Mouse (Mus musculus) cerebellum, postnatal 14 days (tissue): ENCODE data around the gene Ptk7.
A peak's percentile ranks its signal among the peaks of the same experiment; 100 is the strongest.

Experiments
- DNase-seq, 2 experiments: peaks; one replicate each; pipeline ENCODE4 v3.0.0; 2021; ENCODE audit warnings: mixed read lengths in 2 of 2

Ptk7 gene

GRCm38 (mm10) chr17:46554977-46555672, 74.2 kb downstream of the Ptk7 start:
- DNase-seq = peak; percentile 63 to 66

GRCm38 (mm10) chr17:46554646-46554976, 74.7 kb downstream of the Ptk7 start:
- DNase-seq = peak in 1 of 2 experiments; percentile 61

GRCm38 (mm10) chr17:46553926-46554325, 75.4 kb downstream of the Ptk7 start:
- no peak for DNase-seq

- no peak for DNase-seq
Observed at GRCm38 (mm10) chr17:46553469-46553868, 75.8 kb downstream of the Ptk7 start.

GRCm38 (mm10) chr17:46552841-46553423, 76.4 kb downstream of the Ptk7 start:
- peak; percentile 88 for DNase-seq

GRCm38 (mm10) chr17:46552151-46552550, 77.2 kb downstream of the Ptk7 start:
- DNase-seq = no peak

- DNase-seq = no peak
Observed at GRCm38 (mm10) chr17:46551369-46551768, 77.9 kb downstream of the Ptk7 start.

- DNase-seq = no peak
Observed at GRCm38 (mm10) chr17:46550904-46551303, 78.4 kb downstream of the Ptk7 start.

- no peak for DNase-seq
Observed at GRCm38 (mm10) chr17:46549642-46550041, 79.7 kb downstream of the Ptk7 start.

GRCm38 (mm10) chr17:46549193-46549592, 80.1 kb downstream of the Ptk7 start:
- DNase-seq = peak; percentile 65 to 84

- DNase-seq = peak in 1 of 2 experiments; percentile 27
Observed at GRCm38 (mm10) chr17:46548741-46549140, 80.6 kb downstream of the Ptk7 start.

GRCm38 (mm10) chr17:46547923-46548322, 81.4 kb downstream of the Ptk7 start:
- DNase-seq = peak in 1 of 2 experiments; percentile 54

GRCm38 (mm10) chr17:46546995-46547394, 82.3 kb downstream of the Ptk7 start:
- DNase-seq = peak in 1 of 2 experiments; percentile 39

GRCm38 (mm10) chr17:46546591-46546990, 82.7 kb downstream of the Ptk7 start:
- no peak for DNase-seq

GRCm38 (mm10) chr17:46545813-46546564, 83.3 kb downstream of the Ptk7 start, which contains the start of gene Cul9:
TSS of gene Cul9 (minus strand) at chr17:46546388.
- DNase-seq = peak; percentile 87 to 89

- no peak for DNase-seq
Observed at GRCm38 (mm10) chr17:46543661-46544060, 85.6 kb downstream of the Ptk7 start.

- DNase-seq = peak; percentile 88 to 93
Observed at GRCm38 (mm10) chr17:46525579-46526307, 103.6 kb downstream of the Ptk7 start.

GRCm38 (mm10) chr17:46525065-46525464, 104.2 kb downstream of the Ptk7 start:
- DNase-seq = no peak

- DNase-seq = peak in 1 of 2 experiments; percentile 58
Observed at GRCm38 (mm10) chr17:46521963-46522668, 107.2 kb downstream of the Ptk7 start.

GRCm38 (mm10) chr17:46521174-46521573, 108.1 kb downstream of the Ptk7 start:
- no peak for DNase-seq

- DNase-seq = no peak
Observed at GRCm38 (mm10) chr17:46520385-46520979, 108.8 kb downstream of the Ptk7 start.

- DNase-seq = no peak
Observed at GRCm38 (mm10) chr17:46519971-46520370, 109.3 kb downstream of the Ptk7 start.
